Mouse (Mus musculus): ENCODE results near the gene Skor1. TPM values are rescaled to one million over a fixed set of nuclear protein-coding genes. Genes with fewer than 3 reads are reported as not detected.

Skor1 gene
- 0.54 and 0.58 TPM in 2 replicates for total RNA-seq (2012; rRNA removed)

GRCm38 (mm10) chr9:63148410-63149371 lies at the start of gene Skor1:
Gene Skor1, minus strand, starts transcription at chr9:63148961.
- H3K9ac ChIP-seq (ENCODE audit: insufficient read depth, low read depth, low read length, poor library complexity, severe bottlenecking) = no peak within 1 kb of the TSS
- in situ Hi-C loops (cut with MboI; ENCODE audit: low sequenced_read_pairs in 2 of 2, unreplicated experiment in 2 of 2) = loop anchor here (10.0 to 25.0 kb wide), 2 partner anchors 689 to 1236 kb away; partner anchors contain the start of gene Megf11 (in 1 of the 2)
- H3K4me1 ChIP-seq (ENCODE audit: control insufficient read depth in 2 of 2, insufficient read depth in 2 of 2, low read length in 2 of 2, poor library complexity in 1 of 2) = peaks cover 0 to 5% of the 10 kb centered on the region in 2 experiments; a peak in 1 of 4 replicates
- no peak for DNase-seq (ENCODE audit: low read depth, low spot score)
- no peak within 1 kb of the TSS for H3K27ac ChIP-seq (ENCODE audit: insufficient read depth, low read depth, low read length, poor library complexity, severe bottlenecking)
- peak within 1 kb of the TSS; percentile 38 to 58 for H3K4me3 ChIP-seq (ENCODE audit: insufficient read depth in 1 of 2, low read depth in 1 of 2, low read length in 2 of 2, poor library complexity in 1 of 2, severe bottlenecking in 1 of 2)
- no peaks in the 10 kb centered on the region for H3K36me3 ChIP-seq (ENCODE audit: control insufficient read depth, insufficient read depth, low read length, poor library complexity, severe bottlenecking)
- H3K9me3 ChIP-seq (ENCODE audit: control insufficient read depth, insufficient read depth, low read depth, low read length) = no peaks in the 10 kb centered on the region
- no peak for TF ChIP-seq ZNF384 (IDR thresholded peaks at IDR 0.05; ENCODE audit: low read depth, low read length)
- no peak for TF ChIP-seq CHD2 (IDR thresholded peaks at IDR 0.05; ENCODE audit: low read depth, low read length)
- no peak for TF ChIP-seq MAFK (IDR thresholded peaks at IDR 0.05; ENCODE audit: insufficient read depth, low read depth, low read length)
- no peak for TF ChIP-seq HCFC1 (IDR thresholded peaks at IDR 0.05; ENCODE audit: borderline replicate concordance, insufficient read depth, low read length)
- no peak for TF ChIP-seq ZC3H11A (IDR thresholded peaks at IDR 0.05; ENCODE audit: borderline replicate concordance, low read depth, low read length)

- Histone ChIP-seq H3K9me3 (ENCODE audit: control insufficient read depth, insufficient read depth, low read depth, low read length) (no peaks in the 10 kb centered on the region), H3K4me1 (ENCODE audit: control insufficient read depth in 2 of 2, insufficient read depth in 2 of 2, low read length in 2 of 2, poor library complexity in 1 of 2) (peaks cover 0 to 7% of the 10 kb centered on the region in 2 experiments; a peak in 1 of 4 replicates), H3K36me3 (ENCODE audit: control insufficient read depth, insufficient read depth, low read length, poor library complexity, severe bottlenecking) (no peaks in the 10 kb centered on the region), H3K9ac (ENCODE audit: insufficient read depth, low read depth, low read length, poor library complexity, severe bottlenecking) (no peak overlapping the region), H3K4me3 (ENCODE audit: insufficient read depth in 1 of 2, low read depth in 1 of 2, low read length in 2 of 2, poor library complexity in 1 of 2, severe bottlenecking in 1 of 2) (no peak overlapping the region), H3K27ac (ENCODE audit: insufficient read depth, low read depth, low read length, poor library complexity, severe bottlenecking) (no peak overlapping the region)
- in situ Hi-C loops (cut with MboI; ENCODE audit: low sequenced_read_pairs in 2 of 2, unreplicated experiment in 2 of 2) = no loop called here
- DNase-seq (ENCODE audit: low read depth, low spot score) = no peak
- TF ChIP-seq HCFC1 (IDR thresholded peaks at IDR 0.05; ENCODE audit: borderline replicate concordance, insufficient read depth, low read length) (no peak), MAFK (IDR thresholded peaks at IDR 0.05; ENCODE audit: insufficient read depth, low read depth, low read length) (no peak), ZC3H11A (IDR thresholded peaks at IDR 0.05; ENCODE audit: borderline replicate concordance, low read depth, low read length) (no peak), CHD2 (IDR thresholded peaks at IDR 0.05; ENCODE audit: low read depth, low read length) (no peak)
Measured at GRCm38 (mm10) chr9:63197252-63197651, 48.5 kb upstream of the Skor1 start.

DNA sequence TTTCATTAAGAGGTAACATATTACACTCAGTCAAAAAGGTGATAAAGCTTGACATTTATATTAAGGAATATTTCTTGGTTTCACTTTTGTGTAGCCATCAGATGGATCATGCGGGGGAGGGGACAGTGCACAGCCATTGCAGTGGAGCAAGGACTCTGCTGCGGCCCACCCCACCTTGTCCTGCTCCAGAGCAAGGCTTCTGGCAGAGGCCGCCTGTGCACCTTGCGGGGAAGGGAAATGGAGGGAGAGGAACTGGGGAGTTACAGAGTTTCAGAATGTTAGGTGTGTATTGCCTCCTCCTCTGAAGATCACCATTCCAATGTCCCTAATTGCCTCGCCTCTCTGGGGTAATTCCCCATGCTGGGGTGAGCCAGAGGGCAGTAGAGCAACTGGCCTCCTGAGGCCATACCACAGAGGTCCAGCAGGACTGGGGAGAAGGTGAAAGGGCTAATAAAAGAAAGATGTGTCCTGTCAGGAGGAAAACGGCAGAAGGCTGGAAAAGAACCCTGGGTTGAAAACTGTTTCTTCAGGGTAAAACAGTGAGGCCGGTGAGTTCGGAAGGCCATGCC lies 47.4 kb upstream of the Skor1 start:
- H3K4me1 ChIP-seq (ENCODE audit: control insufficient read depth in 2 of 2, insufficient read depth in 2 of 2, low read length in 2 of 2, poor library complexity in 1 of 2) = peaks cover 0 to 7% of the 10 kb centered on the region in 2 experiments; a peak in 1 of 4 replicates

GRCm38 (mm10) chr9:63195523-63195922 lies 46.8 kb upstream of the Skor1 start:
- in situ Hi-C loops (cut with MboI; ENCODE audit: low sequenced_read_pairs in 2 of 2, unreplicated experiment in 2 of 2) = no loop called here
- TF ChIP-seq ZC3H11A (IDR thresholded peaks at IDR 0.05; ENCODE audit: borderline replicate concordance, low read depth, low read length) (no peak), CHD2 (IDR thresholded peaks at IDR 0.05; ENCODE audit: low read depth, low read length) (no peak), HCFC1 (IDR thresholded peaks at IDR 0.05; ENCODE audit: borderline replicate concordance, insufficient read depth, low read length) (no peak), MAFK (IDR thresholded peaks at IDR 0.05; ENCODE audit: insufficient read depth, low read depth, low read length) (no peak), ZNF384 (IDR thresholded peaks at IDR 0.05; ENCODE audit: low read depth, low read length) (no peak)

More for the DNA sequence above, 47.4 kb upstream of the Skor1 start:
- Histone ChIP-seq H3K36me3 (ENCODE audit: control insufficient read depth, insufficient read depth, low read length, poor library complexity, severe bottlenecking) (no peaks in the 10 kb centered on the region), H3K4me3 (ENCODE audit: insufficient read depth in 1 of 2, low read depth in 1 of 2, low read length in 2 of 2, poor library complexity in 1 of 2, severe bottlenecking in 1 of 2) (no peak overlapping the region), H3K9me3 (ENCODE audit: control insufficient read depth, insufficient read depth, low read depth, low read length) (no peaks in the 10 kb centered on the region), H3K27ac (ENCODE audit: insufficient read depth, low read depth, low read length, poor library complexity, severe bottlenecking) (no peak overlapping the region), H3K9ac (ENCODE audit: insufficient read depth, low read depth, low read length, poor library complexity, severe bottlenecking) (no peak overlapping the region)
- DNase-seq (ENCODE audit: low read depth, low spot score) = no peak
- TF ChIP-seq ZNF384 (IDR thresholded peaks at IDR 0.05; ENCODE audit: low read depth, low read length) (no peak), ZC3H11A (IDR thresholded peaks at IDR 0.05; ENCODE audit: borderline replicate concordance, low read depth, low read length) (no peak), MAFK (IDR thresholded peaks at IDR 0.05; ENCODE audit: insufficient read depth, low read depth, low read length) (no peak), CHD2 (IDR thresholded peaks at IDR 0.05; ENCODE audit: low read depth, low read length) (no peak), HCFC1 (IDR thresholded peaks at IDR 0.05; ENCODE audit: borderline replicate concordance, insufficient read depth, low read length) (no peak)
- in situ Hi-C loops (cut with MboI; ENCODE audit: low sequenced_read_pairs in 2 of 2, unreplicated experiment in 2 of 2) = no loop called here

More at GRCm38 (mm10) chr9:63195523-63195922, 46.8 kb upstream of the Skor1 start:
- no peak for DNase-seq (ENCODE audit: low read depth, low spot score)
- Histone ChIP-seq H3K9me3 (ENCODE audit: control insufficient read depth, insufficient read depth, low read depth, low read length) (no peaks in the 10 kb centered on the region), H3K9ac (ENCODE audit: insufficient read depth, low read depth, low read length, poor library complexity, severe bottlenecking) (no peak overlapping the region), H3K4me1 (ENCODE audit: control insufficient read depth in 2 of 2, insufficient read depth in 2 of 2, low read length in 2 of 2, poor library complexity in 1 of 2) (peaks cover 0 to 7% of the 10 kb centered on the region in 2 experiments; a peak in 1 of 4 replicates), H3K4me3 (ENCODE audit: insufficient read depth in 1 of 2, low read depth in 1 of 2, low read length in 2 of 2, poor library complexity in 1 of 2, severe bottlenecking in 1 of 2) (no peak overlapping the region), H3K36me3 (ENCODE audit: control insufficient read depth, insufficient read depth, low read length, poor library complexity, severe bottlenecking) (no peaks in the 10 kb centered on the region), H3K27ac (ENCODE audit: insufficient read depth, low read depth, low read length, poor library complexity, severe bottlenecking) (no peak overlapping the region)
